Mouse (Mus musculus) embryonic fibroblast, embryonic 13.5 days (primary cell): Measurements from ENCODE around the gene Map3k15.

ENCODE experiments used
- CTCF ChIP-seq: IDR thresholded peaks from 2 replicates; pipeline ENCODE4 v1.5.1; 2011; ENCODE audit warnings: mild to moderate bottlenecking, control low read depth, low read length, moderate library complexity, borderline replicate concordance; ENCODE audit not compliant: insufficient read depth
- POLR2A ChIP-seq: IDR thresholded peaks from 2 replicates; pipeline ENCODE4 v1.6.1; 2011; ENCODE audit warnings: low read depth, mild to moderate bottlenecking, control low read depth, low read length, moderate library complexity

DNA sequence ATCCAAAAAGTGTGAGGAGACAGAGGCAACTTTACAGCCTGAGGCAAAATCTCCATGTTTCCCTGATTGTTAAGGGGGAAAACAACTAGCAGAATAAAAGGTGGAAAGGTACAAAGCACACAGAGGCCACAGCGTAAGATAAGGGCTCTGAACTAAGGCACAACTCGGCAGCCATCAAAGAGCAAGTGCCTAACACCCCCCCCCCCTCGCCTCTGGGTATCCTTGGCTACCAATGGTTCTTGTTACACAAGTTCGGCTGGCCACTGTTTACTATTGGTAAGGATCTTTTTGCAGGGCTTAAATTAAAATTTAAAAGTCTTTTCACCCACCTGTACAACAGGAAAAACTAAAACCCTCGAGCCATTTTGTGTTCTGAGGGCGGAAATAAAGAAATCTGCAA is 147.5 kb downstream of the Map3k15 start:
- TF ChIP-seq CTCF, result no peak
- TF ChIP-seq POLR2A, result no peak
